Mouse (Mus musculus): ENCODE measurements around the gene Trim8. TPM values are rescaled to one million over a fixed set of nuclear protein-coding genes. Genes with fewer than 3 reads are reported as not detected.

The Trim8 gene
- total and polyA plus RNA-seq, 2 experiments: 7.3 to 20.0 TPM

DNA sequence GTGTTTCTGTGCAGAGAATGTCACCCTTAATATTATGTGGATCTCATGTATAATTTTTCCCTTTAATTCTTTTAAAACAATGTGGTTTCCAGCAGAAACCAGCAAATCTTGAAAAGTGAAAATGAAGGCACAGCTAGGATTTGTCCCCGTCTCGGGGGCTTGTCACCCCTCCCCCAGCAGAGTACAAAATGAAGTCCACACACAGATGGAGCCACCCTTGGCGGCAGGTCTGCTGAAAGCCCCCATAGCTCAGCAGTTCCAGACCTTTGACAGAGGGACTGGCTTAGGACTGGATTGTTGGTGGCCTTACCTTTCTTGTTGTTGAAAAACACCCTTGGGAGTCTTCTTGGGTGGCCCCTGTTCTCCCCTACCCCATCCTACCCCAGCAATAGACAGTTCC lies 20.1 kb upstream of the Trim8 start:
- Histone ChIP-seq H3K79me2 (ENCODE audit: control insufficient read depth, insufficient read depth, low read length) (no peaks in the 10 kb centered on the region), H3K4me3 (ENCODE audit: insufficient read depth, low read depth, low read length) (no peak overlapping the region), H3K4me1 (ENCODE audit: control insufficient read depth, insufficient read depth, low read length) (peaks cover 20% of the 10 kb centered on the region), H3K27ac (replicated peaks; ENCODE audit: insufficient read depth, low read depth, low read length) (no peak overlapping the region), H3K9ac (ENCODE audit: low read depth, low read length) (no peak overlapping the region), H3K36me3 (ENCODE audit: control insufficient read depth, insufficient read depth, low read length) (no peaks in the 10 kb centered on the region), H3K27me3 (ENCODE audit: control insufficient read depth, insufficient read depth, low read length) (no peaks in the 10 kb centered on the region)
- TF ChIP-seq CTCF (IDR thresholded peaks at IDR 0.05; ENCODE audit: low read depth, low read length) (no peak), POLR2A (IDR thresholded peaks at IDR 0.05; ENCODE audit: extremely low read depth, insufficient read depth, low read length) (no peak)
- 88% methylated on average over 3 of the region's 3 CpGs for WGBS
- no peak for DNase-seq (ENCODE audit: extremely low read depth, low read depth, low spot score)

- H3K4me1 ChIP-seq (ENCODE audit: control insufficient read depth, insufficient read depth, low read length): peaks cover 20% of the 10 kb centered on the region
- H3K79me2 ChIP-seq (ENCODE audit: control insufficient read depth, insufficient read depth, low read length): no peaks in the 10 kb centered on the region
- WGBS: 52% methylated on average over 4 of the region's 4 CpGs
- TF ChIP-seq CTCF (IDR thresholded peaks at IDR 0.05; ENCODE audit: low read depth, low read length) (no peak), POLR2A (IDR thresholded peaks at IDR 0.05; ENCODE audit: extremely low read depth, insufficient read depth, low read length) (no peak)
- H3K27me3 ChIP-seq (ENCODE audit: control insufficient read depth, insufficient read depth, low read length): no peaks in the 10 kb centered on the region
- H3K27ac ChIP-seq (replicated peaks; ENCODE audit: insufficient read depth, low read depth, low read length): no peak overlapping the region
- H3K36me3 ChIP-seq (ENCODE audit: control insufficient read depth, insufficient read depth, low read length): no peaks in the 10 kb centered on the region
- H3K9ac ChIP-seq (ENCODE audit: low read depth, low read length): no peak overlapping the region
- no peak overlapping the region for H3K4me3 ChIP-seq (ENCODE audit: insufficient read depth, low read depth, low read length)
- DNase-seq (ENCODE audit: extremely low read depth, low read depth, low spot score): no peak
Observed at GRCm38 (mm10) chr19:46481756-46482155, 19.7 kb upstream of the Trim8 start.

DNA sequence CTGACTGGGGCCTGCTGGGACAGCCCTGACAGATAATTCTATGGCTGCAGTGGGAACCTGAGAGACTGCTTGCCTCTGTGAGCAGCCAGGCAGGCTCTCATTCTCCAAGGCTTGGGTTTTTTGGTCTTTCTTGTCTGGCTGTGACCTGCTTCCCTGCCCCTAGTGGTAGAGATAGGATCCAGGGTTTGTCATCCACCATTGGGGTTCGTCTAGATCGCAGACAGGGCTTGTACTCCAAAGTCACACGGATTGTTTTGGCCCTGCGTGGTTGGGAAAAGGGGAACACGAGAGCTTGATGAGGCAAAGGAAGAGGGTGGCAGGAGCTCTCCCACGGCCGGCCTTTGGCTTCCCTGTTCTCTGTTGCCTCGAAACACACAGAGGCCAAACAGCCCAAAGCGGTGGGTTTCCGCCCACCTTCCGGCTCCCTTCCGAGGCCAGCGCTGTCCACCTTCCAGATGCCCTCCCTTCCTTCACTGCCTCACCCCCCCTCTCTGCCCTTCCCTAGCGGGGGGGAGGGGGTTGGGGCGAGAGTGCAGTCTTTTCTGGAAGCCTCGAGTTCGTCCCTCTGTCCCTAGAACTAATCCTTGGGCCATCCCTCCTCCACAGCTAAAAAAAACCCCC lies 18.5 kb upstream of the Trim8 start:
- 47% methylated on average over 17 of the region's 17 CpGs for WGBS
- TF ChIP-seq CTCF (IDR thresholded peaks at IDR 0.05; ENCODE audit: low read depth, low read length) (peak; percentile 28; the same call in 1 of the 2 replicates), POLR2A (IDR thresholded peaks at IDR 0.05; ENCODE audit: extremely low read depth, insufficient read depth, low read length) (no peak)
- no peaks in the 10 kb centered on the region for H3K36me3 ChIP-seq (ENCODE audit: control insufficient read depth, insufficient read depth, low read length)
- H3K79me2 ChIP-seq (ENCODE audit: control insufficient read depth, insufficient read depth, low read length): no peaks in the 10 kb centered on the region
- no peak overlapping the region for H3K4me3 ChIP-seq (ENCODE audit: insufficient read depth, low read depth, low read length)
- H3K9ac ChIP-seq (ENCODE audit: low read depth, low read length): no peak overlapping the region
- peak; percentile 22 for DNase-seq (ENCODE audit: extremely low read depth, low read depth, low spot score)
- H3K4me1 ChIP-seq (ENCODE audit: control insufficient read depth, insufficient read depth, low read length): peaks cover 20% of the 10 kb centered on the region
- H3K27ac ChIP-seq (replicated peaks; ENCODE audit: insufficient read depth, low read depth, low read length): peak overlapping the region; percentile 20; the same call in 1 of the 2 replicates
- no peaks in the 10 kb centered on the region for H3K27me3 ChIP-seq (ENCODE audit: control insufficient read depth, insufficient read depth, low read length)

DNA sequence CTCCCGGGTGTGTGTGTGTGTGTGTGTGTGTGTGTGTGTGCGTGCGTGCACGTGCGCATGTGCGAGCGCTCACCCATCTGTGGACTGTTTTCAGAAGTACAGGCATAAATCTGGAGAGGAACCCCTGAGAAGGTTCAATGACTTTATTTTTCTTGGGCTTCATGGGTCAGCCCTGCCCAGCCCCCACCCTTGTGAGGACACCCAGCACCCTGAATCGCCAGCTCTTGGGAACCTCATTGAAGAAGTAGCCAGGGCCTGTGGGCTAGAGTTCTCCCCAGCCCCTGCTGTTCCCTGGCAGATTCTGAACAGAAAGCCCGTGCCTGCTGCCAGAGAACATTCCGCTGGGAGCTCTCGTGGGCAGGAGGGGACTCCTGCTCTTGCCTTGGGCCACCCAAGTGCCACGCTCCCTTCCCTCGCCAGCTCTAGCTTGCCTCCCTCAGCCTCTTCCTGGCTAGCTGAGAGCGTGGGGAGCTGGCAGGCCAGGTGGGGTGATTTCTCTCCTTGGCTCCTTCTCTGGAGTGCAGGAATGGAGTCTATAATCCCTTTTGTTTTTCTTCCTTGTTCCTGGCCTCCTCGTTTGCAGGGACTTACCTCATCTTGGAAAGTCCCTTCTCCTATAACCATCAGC lies 17.7 kb upstream of the Trim8 start:
- Histone ChIP-seq H3K36me3 (ENCODE audit: control insufficient read depth, insufficient read depth, low read length) (no peaks in the 10 kb centered on the region), H3K4me1 (ENCODE audit: control insufficient read depth, insufficient read depth, low read length) (peaks cover 20% of the 10 kb centered on the region), H3K27me3 (ENCODE audit: control insufficient read depth, insufficient read depth, low read length) (no peaks in the 10 kb centered on the region), H3K9ac (ENCODE audit: low read depth, low read length) (peak overlapping the region; percentile 52), H3K79me2 (ENCODE audit: control insufficient read depth, insufficient read depth, low read length) (no peaks in the 10 kb centered on the region), H3K27ac (replicated peaks; ENCODE audit: insufficient read depth, low read depth, low read length) (peak overlapping the region; percentile 53), H3K4me3 (ENCODE audit: insufficient read depth, low read depth, low read length) (peak overlapping the region; percentile 32; the same call in 1 of the 2 replicates)
- WGBS: 58% methylated on average over 15 of the region's 15 CpGs
- DNase-seq (ENCODE audit: extremely low read depth, low read depth, low spot score): peak; percentile 24
- no peak for TF ChIP-seq POLR2A (IDR thresholded peaks at IDR 0.05; ENCODE audit: extremely low read depth, insufficient read depth, low read length)
- no peak for TF ChIP-seq CTCF (IDR thresholded peaks at IDR 0.05; ENCODE audit: low read depth, low read length)

DNA sequence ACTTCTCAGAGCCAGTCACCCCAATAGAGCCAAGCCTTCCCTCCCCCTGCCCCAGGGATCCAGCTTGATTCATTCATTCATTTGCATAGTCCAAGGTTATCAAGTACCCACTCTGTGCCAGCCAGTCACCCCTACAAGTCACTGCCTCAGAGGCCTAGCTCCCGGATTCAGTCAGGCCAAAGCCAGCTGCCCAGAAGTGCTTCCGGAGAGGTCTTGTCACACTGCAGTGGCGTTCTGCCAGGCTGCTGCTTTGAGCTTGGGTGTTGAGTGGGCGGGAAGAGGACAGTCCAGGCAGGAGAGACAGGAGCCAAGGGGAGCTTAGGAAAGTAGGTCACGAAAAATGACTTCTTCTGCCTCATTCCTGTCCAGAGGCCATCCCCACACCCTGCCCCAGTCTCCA lies 17.0 kb upstream of the Trim8 start:
- peak overlapping the region; percentile 19 for H3K27ac ChIP-seq (replicated peaks; ENCODE audit: insufficient read depth, low read depth, low read length)
- peak; percentile 81 for DNase-seq (ENCODE audit: extremely low read depth, low read depth, low spot score)
- H3K27me3 ChIP-seq (ENCODE audit: control insufficient read depth, insufficient read depth, low read length): no peaks in the 10 kb centered on the region
- no peak overlapping the region for H3K9ac ChIP-seq (ENCODE audit: low read depth, low read length)
- TF ChIP-seq POLR2A (IDR thresholded peaks at IDR 0.05; ENCODE audit: extremely low read depth, insufficient read depth, low read length) (no peak), CTCF (IDR thresholded peaks at IDR 0.05; ENCODE audit: low read depth, low read length) (no peak)
- H3K36me3 ChIP-seq (ENCODE audit: control insufficient read depth, insufficient read depth, low read length): no peaks in the 10 kb centered on the region
- peaks cover 18% of the 10 kb centered on the region for H3K4me1 ChIP-seq (ENCODE audit: control insufficient read depth, insufficient read depth, low read length)
- H3K4me3 ChIP-seq (ENCODE audit: insufficient read depth, low read depth, low read length): no peak overlapping the region
- H3K79me2 ChIP-seq (ENCODE audit: control insufficient read depth, insufficient read depth, low read length): no peaks in the 10 kb centered on the region
- WGBS: 12% methylated on average over 5 of the region's 5 CpGs

GRCm38 (mm10) chr19:46485847-46486246 lies 15.7 kb upstream of the Trim8 start:
- H3K9ac ChIP-seq (ENCODE audit: low read depth, low read length): no peak overlapping the region
- no peak overlapping the region for H3K4me3 ChIP-seq (ENCODE audit: insufficient read depth, low read depth, low read length)
- no peaks in the 10 kb centered on the region for H3K27me3 ChIP-seq (ENCODE audit: control insufficient read depth, insufficient read depth, low read length)
- no peak for DNase-seq (ENCODE audit: extremely low read depth, low read depth, low spot score)
- no peaks in the 10 kb centered on the region for H3K36me3 ChIP-seq (ENCODE audit: control insufficient read depth, insufficient read depth, low read length)
- no peak for TF ChIP-seq POLR2A (IDR thresholded peaks at IDR 0.05; ENCODE audit: extremely low read depth, insufficient read depth, low read length)
- TF ChIP-seq CTCF (IDR thresholded peaks at IDR 0.05; ENCODE audit: low read depth, low read length): no peak
- 85% methylated on average over 9 of the region's 9 CpGs for WGBS
- no peak overlapping the region for H3K27ac ChIP-seq (replicated peaks; ENCODE audit: insufficient read depth, low read depth, low read length)
- no peaks in the 10 kb centered on the region for H3K79me2 ChIP-seq (ENCODE audit: control insufficient read depth, insufficient read depth, low read length)
- H3K4me1 ChIP-seq (ENCODE audit: control insufficient read depth, insufficient read depth, low read length): peaks cover 16% of the 10 kb centered on the region
